Mouse (Mus musculus): Measurements from ENCODE around the gene Matk.
"Not testable (repeated sequence)": the region's sequence is repeated elsewhere in the genome, so short reads cannot be mapped to it uniquely, and the experiment has no call there.

DNA sequence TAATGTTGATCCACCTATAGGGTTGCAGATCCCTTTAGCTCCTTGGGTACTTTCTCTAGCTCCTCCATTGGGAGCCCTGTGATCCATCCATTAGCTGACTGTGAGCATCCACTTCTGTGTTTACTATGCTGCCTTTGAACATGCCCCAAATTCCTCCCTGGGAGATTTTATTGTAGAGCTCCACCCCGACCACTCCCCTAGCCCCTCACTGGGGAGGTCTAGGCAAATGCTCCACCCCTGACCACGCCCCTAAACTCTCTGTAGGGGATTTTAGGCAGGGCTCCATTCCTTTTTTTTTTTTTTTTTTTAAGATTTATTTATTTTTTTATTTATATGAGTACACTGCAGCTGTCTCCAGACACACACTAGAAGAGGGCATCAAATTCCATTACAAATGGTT, 29.0 kb upstream of the Matk start:
- not testable (repeated sequence) for TF ChIP-seq POLR2A (IDR thresholded peaks at IDR 0.05; ENCODE audit: insufficient read depth, low read depth, low read length); CTCF (IDR thresholded peaks at IDR 0.05)
